ENCODE assay signal across 21 mouse cellular contexts in genomic region chr14:31715669-31716068, GRCm38 (mm10).
A peak's percentile ranks its signal among the peaks of the same experiment; 100 is the strongest.
DNase-seq lines count a peak whose midpoint lies in the region; ATAC-seq and TF ChIP-seq lines count a peak whose summit lies in the region.
"Had no signal": no experiment of that assay in that cellular context is flagged by ENCODE, and none has a peak within 500 bp of the region (broad histone marks: within the 10 kb centered on the region; RNA-seq: fewer than 3 reads in every experiment).

No protein-coding gene starts in this region.

- H3K27me3 ChIP-seq in liver, embryonic 11.5 days (replicated peaks; ENCODE audit: control insufficient read depth, insufficient read depth, low read length): no peaks in the 10 kb centered on the region
- H3K27me3 ChIP-seq in MEL (ENCODE audit: control insufficient read depth in 1 of 2, insufficient read depth in 2 of 2, low read length in 2 of 2): no peaks in the 10 kb centered on the region
- no peaks in the 10 kb centered on the region for H3K27me3 ChIP-seq in liver, embryonic 14.5 days (ENCODE audit: control insufficient read depth, insufficient read depth, low read length)
- H3K27me3 ChIP-seq: embryonic facial prominence, embryonic 12.5 days; forebrain, embryonic 13.5 days; forebrain, embryonic 15.5 days; Patski had no signal

- peak; percentile 41; the same call in 1 of the 2 replicates for ATAC-seq in liver, embryonic 11.5 days (replicated peaks; ENCODE audit: low FRiP score)
- ATAC-seq in liver, embryonic 14.5 days (ENCODE audit: insufficient read depth): no peak
- ATAC-seq: activated CD4-positive, CD25-positive, alpha-beta regulatory T cell, adult 4 months; forebrain, embryonic 13.5 days; forebrain, embryonic 15.5 days; forebrain, postnatal 0 days; Patski had no signal

- no peak overlapping the region for H3K27ac ChIP-seq in liver, embryonic 11.5 days (ENCODE audit: low read depth, low read length)
- no peak overlapping the region for H3K27ac ChIP-seq in MEL (ENCODE audit: control insufficient read depth, low read depth, low read length)
- no peak overlapping the region for H3K27ac ChIP-seq in liver, embryonic 14.5 days
- H3K27ac ChIP-seq: embryonic facial prominence, embryonic 10.5 days; embryonic facial prominence, embryonic 12.5 days; forebrain, embryonic 13.5 days; forebrain, embryonic 15.5 days had no signal

- peak; percentile 27 to 77; a peak in 3 of 4 replicates for TF ChIP-seq EP300 in MEL (IDR thresholded peaks at IDR 0.05; ENCODE audit: low read depth in 1 of 2, low read length in 2 of 2)
- peak; percentile 67 for TF ChIP-seq EP300 in liver, embryonic 14.5 days (IDR thresholded peaks at IDR 0.05; ENCODE audit: low read depth)

- no peak overlapping the region; the same call in 1 of the 2 replicates for H3K4me2 ChIP-seq in liver, embryonic 11.5 days
- no peak overlapping the region for H3K4me2 ChIP-seq in liver, embryonic 14.5 days (ENCODE audit: low read depth)
- H3K4me2 ChIP-seq: embryonic facial prominence, embryonic 12.5 days; forebrain, embryonic 13.5 days; forebrain, embryonic 15.5 days had no signal

- no peak for DNase-seq in liver, embryonic 11.5 days (ENCODE audit: low spot score)
- DNase-seq in liver (no peak), MEL (ENCODE audit: low read depth, low spot score) (no peak)
- DNase-seq in liver, embryonic 14.5 days (ENCODE audit: low read depth in 3 of 3, low spot score in 3 of 3): no peak
- DNase-seq in layer of hippocampus, adult 8-10 months (ENCODE audit: low spot score in 2 of 2): no peak
- DNase-seq: adrenal gland, adult 8-10 months; adrenal gland, postnatal 14 days; adrenal gland, postnatal 36 days; B cell, adult 2 months; cerebellum, adult 11-12 months; cerebellum, adult 2 months; cerebellum, adult 9-10 months; cerebellum, postnatal 10 days; cerebellum, postnatal 25 days; forebrain, postnatal 0 days had no signal

- TF ChIP-seq POLR2A in MEL (IDR thresholded peaks at IDR 0.05; ENCODE audit: control insufficient read depth in 1 of 2, insufficient read depth in 1 of 2, low read depth in 1 of 2, low read length in 2 of 2, poor library complexity in 1 of 2): no peak

- peaks cover 20% of the 10 kb centered on the region for H3K4me1 ChIP-seq in liver, embryonic 11.5 days (replicated peaks; ENCODE audit: control insufficient read depth, insufficient read depth, low read length)
- peaks cover 24 to 41% of the 10 kb centered on the region in 2 experiments for H3K4me1 ChIP-seq in MEL (ENCODE audit: control insufficient read depth in 1 of 2, insufficient read depth in 2 of 2, low read length in 2 of 2)
- peaks cover 20 to 26% of the 10 kb centered on the region in 2 experiments for H3K4me1 ChIP-seq in liver, embryonic 14.5 days (replicated peaks; ENCODE audit: control insufficient read depth in 2 of 2, insufficient read depth in 2 of 2, low read length in 1 of 2)
- H3K4me1 ChIP-seq: embryonic facial prominence, embryonic 10.5 days; embryonic facial prominence, embryonic 12.5 days; forebrain, embryonic 13.5 days; forebrain, embryonic 15.5 days had no signal

- no peak for TF ChIP-seq RAD21 in MEL (IDR thresholded peaks at IDR 0.05; ENCODE audit: low read depth, low read length)

- H3K4me3 ChIP-seq in liver, embryonic 11.5 days (ENCODE audit: low read depth, low read length): no peak overlapping the region
- H3K4me3 ChIP-seq in MEL (ENCODE audit: control insufficient read depth in 1 of 2, insufficient read depth in 1 of 2, low read depth in 2 of 2, low read length in 2 of 2): no peak overlapping the region
- H3K4me3 ChIP-seq in liver, embryonic 14.5 days (ENCODE audit: insufficient read depth in 1 of 2, low read depth in 2 of 2, low read length in 2 of 2): no peak overlapping the region
- H3K4me3 ChIP-seq: embryonic facial prominence, embryonic 10.5 days; embryonic facial prominence, embryonic 12.5 days; forebrain, embryonic 13.5 days; forebrain, embryonic 15.5 days had no signal

- TF ChIP-seq CTCF in MEL (IDR thresholded peaks at IDR 0.05 in 2 of 3, conservative IDR thresholded peaks at IDR 0.05 in 1 of 3; ENCODE audit: control insufficient read depth in 1 of 3, insufficient read depth in 1 of 3, low read depth in 2 of 3, low read length in 3 of 3, poor library complexity in 1 of 3, severe bottlenecking in 1 of 3): no peak
- no peak for TF ChIP-seq CTCF in liver, embryonic 14.5 days (IDR thresholded peaks at IDR 0.05; ENCODE audit: low read depth)

- H3K9me3 ChIP-seq in liver, embryonic 11.5 days (ENCODE audit: control insufficient read depth, low read length): no peaks in the 10 kb centered on the region
- no peaks in the 10 kb centered on the region for H3K9me3 ChIP-seq in MEL (replicated peaks; ENCODE audit: insufficient read depth, low read length)
- no peaks in the 10 kb centered on the region for H3K9me3 ChIP-seq in liver, embryonic 14.5 days (ENCODE audit: control insufficient read depth, low read length)
- H3K9me3 ChIP-seq: embryonic facial prominence, embryonic 10.5 days; embryonic facial prominence, embryonic 12.5 days; forebrain, embryonic 13.5 days; forebrain, embryonic 15.5 days had no signal

- no peak overlapping the region for H3K9ac ChIP-seq in liver, embryonic 11.5 days (ENCODE audit: low read depth, low read length)
- no peak overlapping the region for H3K9ac ChIP-seq in MEL (ENCODE audit: control insufficient read depth, low read depth, low read length, poor library complexity, severe bottlenecking)
- no peak overlapping the region for H3K9ac ChIP-seq in liver, embryonic 14.5 days (replicated peaks)
- H3K9ac ChIP-seq: embryonic facial prominence, embryonic 12.5 days; forebrain, embryonic 13.5 days; forebrain, embryonic 15.5 days; forebrain, postnatal 0 days had no signal

- H3K79me2 ChIP-seq in MEL (ENCODE audit: control insufficient read depth, insufficient read depth, low read length, poor library complexity): no peaks in the 10 kb centered on the region

- peaks cover 14% of the 10 kb centered on the region for H3K36me3 ChIP-seq in liver, embryonic 11.5 days (ENCODE audit: control insufficient read depth, insufficient read depth, low read length)
- H3K36me3 ChIP-seq in MEL (ENCODE audit: control insufficient read depth in 1 of 2, insufficient read depth in 2 of 2, low read length in 2 of 2): peaks cover 50 to 56% of the 10 kb centered on the region in 2 experiments
- peaks cover 11% of the 10 kb centered on the region for H3K36me3 ChIP-seq in liver, embryonic 14.5 days (replicated peaks; ENCODE audit: control insufficient read depth, insufficient read depth, low read depth)

TF ChIP-seq in MEL, 35 proteins besides CTCF, POLR2A, EP300 and RAD21:
- TF ChIP-seq CHD1 (IDR thresholded peaks at IDR 0.05; ENCODE audit: low read depth, low read length): no peak
- no peak for TF ChIP-seq NRF1 (IDR thresholded peaks at IDR 0.05; ENCODE audit: insufficient read depth, low read depth, low read length, poor library complexity, severe bottlenecking)
- 0 out of 2 replicates have a peak, but pooled peaks have one; percentile 11 for TF ChIP-seq MYB (IDR thresholded peaks at IDR 0.05; ENCODE audit: low read depth, low read length)
- peak; percentile 57; the same call in 1 of the 2 replicates for TF ChIP-seq TCF12 (IDR thresholded peaks at IDR 0.05; ENCODE audit: low read depth, low read length)
- TF ChIP-seq MAZ (IDR thresholded peaks at IDR 0.05; ENCODE audit: low read depth, low read length): no peak
- TF ChIP-seq GATA1 (IDR thresholded peaks at IDR 0.05; ENCODE audit: low read depth, low read length): 0 out of 2 replicates have a peak, but pooled peaks have one; percentile 22
- TF ChIP-seq ZKSCAN1 (IDR thresholded peaks at IDR 0.05; ENCODE audit: low read depth, low read length): no peak
- TF ChIP-seq SMC3 (IDR thresholded peaks at IDR 0.05; ENCODE audit: low read depth, low read length): no peak
- TF ChIP-seq POLR2AphosphoS5 (IDR thresholded peaks at IDR 0.05; ENCODE audit: borderline replicate concordance, low read depth, low read length): no peak
- no peak for TF ChIP-seq ZC3H11A (IDR thresholded peaks at IDR 0.05; ENCODE audit: low read depth, low read length)
- no peak for TF ChIP-seq HCFC1 (IDR thresholded peaks at IDR 0.05; ENCODE audit: low read depth, low read length)
